Mouse (Mus musculus) limb, embryonic 14.5 days (tissue): ENCODE measurements at regions not wholly inside any gene's neighbourhood (a gene's known extent, or its start where the extent isn't known, plus 50 kb on each side); places are given as distances from the start of the nearest gene placed in this dataset.

Source experiments
- ATAC-seq: fragments of 200-750 bp; cut with Nextera tagmentation; 2 replicates; pipeline ENCODE4 v1.8.0; 2017; ENCODE audit warnings: low read depth, moderate number of reproducible peaks, moderate TSS enrichment; ENCODE audit not compliant: low FRiP score
- DNase-seq: peaks from one replicate; pipeline ENCODE4 v3.0.0-alpha.2; 2015; ENCODE audit warnings: low spot score
- H3K27ac ChIP-seq: fragments of 300-500 bp; sonication (generic); replicated peaks from 2 replicates; pipeline ENCODE4 v1.5.1; 2014; ENCODE audit warnings: low read depth, mild to moderate bottlenecking, low read length, moderate library complexity, mixed read lengths
- H3K27me3 ChIP-seq: fragments of 300-500 bp; sonication (generic); 2 replicates; pipeline ENCODE4 v1.6.1; 2014; ENCODE audit warnings: low read length, mixed read lengths; ENCODE audit not compliant: control insufficient read depth, insufficient read depth
- H3K36me3 ChIP-seq: fragments of 300-500 bp; sonication (generic); 2 replicates; pipeline ENCODE4 v1.6.1; 2014; ENCODE audit warnings: mild to moderate bottlenecking, low read length, moderate library complexity, mixed read lengths; ENCODE audit not compliant: control insufficient read depth, insufficient read depth
- H3K4me1 ChIP-seq: fragments of 300-500 bp; sonication (generic); 2 replicates; pipeline ENCODE4 v1.6.1; 2014; ENCODE audit warnings: antibody characterized with exemption, low read length, mixed read lengths; ENCODE audit not compliant: control insufficient read depth, insufficient read depth
- H3K4me2 ChIP-seq: fragments of 300-500 bp; sonication (generic); replicated peaks from 2 replicates; pipeline ENCODE4 v1.6.1; 2014; ENCODE audit warnings: low read depth, mild to moderate bottlenecking, low read length, moderate library complexity; ENCODE audit not compliant: severe bottlenecking
- H3K4me3 ChIP-seq: fragments of 300-500 bp; sonication (generic); replicated peaks from 2 replicates; pipeline ENCODE4 v1.5.1; 2014; ENCODE audit warnings: low read length
- H3K9ac ChIP-seq: fragments of 300-500 bp; sonication (generic); 2 replicates; pipeline ENCODE4 v1.6.1; 2014; ENCODE audit warnings: mild to moderate bottlenecking, low read depth, low read length, moderate library complexity; ENCODE audit not compliant: severe bottlenecking
- H3K9me3 ChIP-seq: fragments of 300-500 bp; sonication (generic); 2 replicates; pipeline ENCODE4 v1.6.1; 2016; ENCODE audit warnings: low read length; ENCODE audit not compliant: control insufficient read depth
- POLR2A ChIP-seq: fragments of 200-500 bp; IDR thresholded peaks from 2 replicates; pipeline ENCODE4 v1.8.0; 2012; ENCODE audit warnings: inconsistent platforms, mild to moderate bottlenecking, moderate library complexity, borderline replicate concordance; ENCODE audit not compliant: insufficient read depth, insufficient read length; ENCODE audit errors: extremely low read depth
- WGBS: fragments of 180-500 bp; shearing (Covaris S2); extraction: QIAGEN DNeasy Blood & Tissue Kit; methylation state at CpG from one replicate; pipeline ENCODE4 v1.1.7; 2014; 5-methylcytosine and 5-hydroxymethylcytosine counted together

DNA sequence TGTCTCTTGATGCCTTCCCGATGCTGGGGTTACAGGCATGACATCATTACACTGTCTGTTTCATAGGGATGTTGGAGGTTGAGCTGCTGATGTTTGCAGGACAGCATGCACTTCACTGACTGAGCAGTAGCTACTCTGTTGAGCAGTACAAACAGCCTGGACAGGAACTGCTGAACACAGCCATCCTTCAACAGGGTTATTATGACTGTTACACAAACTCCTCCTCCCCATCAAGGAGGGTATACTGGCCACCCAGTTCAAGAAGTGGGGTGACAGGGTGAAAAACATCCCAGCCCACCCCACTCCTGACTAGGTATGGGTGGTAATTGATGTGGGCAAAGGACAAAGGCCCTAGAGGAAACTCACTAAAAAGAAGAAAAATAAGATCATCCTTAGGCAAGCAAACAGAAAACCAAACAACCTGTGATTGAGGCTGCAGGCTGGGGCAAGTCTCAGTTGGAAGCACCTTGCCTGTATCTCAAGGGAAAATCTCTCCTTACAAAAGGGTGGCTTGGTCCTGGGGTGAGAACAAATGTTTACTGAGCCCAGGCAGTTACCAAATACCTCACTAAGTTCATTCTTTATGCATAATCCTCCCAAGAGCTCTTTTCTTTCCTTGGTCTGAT, 175.8 kb upstream of the Mgat5 start:
- DNase-seq, result no peak
- ATAC-seq, result no peak
- no peak for TF ChIP-seq POLR2A
- no peaks in the 10 kb centered on the region for H3K4me1 ChIP-seq
- H3K27ac ChIP-seq, result no peak overlapping the region
- no peak overlapping the region for H3K4me2 ChIP-seq
- no peak overlapping the region for H3K9ac ChIP-seq
- no peaks in the 10 kb centered on the region for H3K9me3 ChIP-seq
- no peaks in the 10 kb centered on the region for H3K27me3 ChIP-seq
- 80% methylated on average over 1 of the region's 1 CpGs for WGBS
- H3K4me3 ChIP-seq, result no peak overlapping the region
- no peaks in the 10 kb centered on the region for H3K36me3 ChIP-seq

DNA sequence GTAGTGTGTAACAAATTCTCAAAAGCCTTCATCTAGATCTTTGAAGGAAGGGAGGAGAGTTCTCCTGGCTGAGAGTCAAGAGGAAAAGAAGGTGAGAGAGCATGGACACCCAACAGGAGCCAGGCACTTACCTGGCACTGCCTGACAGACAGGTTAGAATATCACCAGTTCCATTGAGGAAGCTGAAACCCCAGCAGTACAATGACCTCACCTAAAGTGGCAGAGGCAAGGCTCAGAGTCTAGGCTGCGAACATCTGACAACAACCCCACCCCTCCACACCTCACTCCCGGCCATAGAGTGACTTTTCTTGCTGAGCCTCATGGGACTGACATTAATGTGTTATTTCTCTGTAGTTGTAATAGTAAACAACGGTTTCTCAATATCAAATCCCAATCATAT, 181.7 kb upstream of the Mgat5 start:
- Histone ChIP-seq H3K27ac (no peak overlapping the region), H3K9me3 (no peaks in the 10 kb centered on the region), H3K27me3 (no peaks in the 10 kb centered on the region), H3K4me2 (no peak overlapping the region), H3K36me3 (no peaks in the 10 kb centered on the region), H3K9ac (no peak overlapping the region), H3K4me1 (no peaks in the 10 kb centered on the region), H3K4me3 (no peak overlapping the region)
- no peak for DNase-seq
- TF ChIP-seq POLR2A, result no peak
- ATAC-seq, result no peak
- WGBS, result 75% methylated on average over 3 of the region's 3 CpGs

DNA sequence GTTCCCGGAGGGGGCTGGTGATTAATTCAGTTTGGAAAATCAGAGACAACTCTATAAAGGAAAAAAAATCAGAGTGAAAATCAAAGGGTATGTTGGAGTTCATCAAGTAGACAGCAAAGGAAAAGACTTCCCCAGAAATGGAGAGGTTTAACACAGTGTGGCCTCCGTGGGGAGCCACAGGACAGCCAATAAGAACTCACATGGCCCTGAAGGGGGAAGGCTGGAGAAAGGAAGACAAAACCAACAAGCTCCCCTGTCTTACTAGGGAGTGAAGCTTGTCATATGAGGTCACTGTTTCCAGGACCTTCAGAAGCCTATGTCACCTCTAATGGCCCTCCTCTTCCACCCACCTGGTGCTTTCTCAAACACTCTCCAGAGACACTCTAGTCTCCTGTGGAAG, 187.1 kb upstream of the Nckap5 start:
- ATAC-seq (no peak), DNase-seq (no peak)
- H3K27ac ChIP-seq, result no peak overlapping the region
- no peaks in the 10 kb centered on the region for H3K27me3 ChIP-seq
- H3K36me3 ChIP-seq, result no peaks in the 10 kb centered on the region
- 74% methylated on average over 2 of the region's 2 CpGs for WGBS
- H3K4me1 ChIP-seq, result peaks cover 12% of the 10 kb centered on the region
- no peaks in the 10 kb centered on the region for H3K9me3 ChIP-seq
- no peak overlapping the region for H3K4me2 ChIP-seq
- no peak overlapping the region for H3K4me3 ChIP-seq
- H3K9ac ChIP-seq, result no peak overlapping the region
- TF ChIP-seq POLR2A, result no peak

DNA sequence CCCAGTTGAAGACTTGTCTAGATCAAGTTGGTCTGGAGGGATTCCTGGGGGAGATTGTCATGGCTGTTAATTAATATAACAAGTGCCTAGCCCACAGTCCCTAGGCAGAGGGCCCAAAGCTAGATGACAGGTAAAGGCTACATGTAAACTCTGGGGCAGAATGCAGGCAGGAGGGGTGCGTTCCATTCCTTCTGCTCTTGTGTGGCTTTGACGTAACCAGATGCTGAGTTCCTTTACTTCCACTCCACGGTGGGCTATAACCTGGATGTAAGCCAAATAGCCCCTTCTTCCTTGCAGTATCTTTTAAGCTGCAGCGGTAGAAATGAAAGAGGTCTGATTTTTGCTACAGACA, 185.3 kb upstream of the Nckap5 start:
- no peak overlapping the region for H3K9ac ChIP-seq
- H3K27me3 ChIP-seq, result no peaks in the 10 kb centered on the region
- H3K4me2 ChIP-seq, result no peak overlapping the region
- ATAC-seq (no peak), DNase-seq (peak; percentile 18)
- H3K36me3 ChIP-seq, result no peaks in the 10 kb centered on the region
- H3K4me1 ChIP-seq, result peaks cover 12% of the 10 kb centered on the region
- 19% methylated on average over 4 of the region's 4 CpGs for WGBS
- no peaks in the 10 kb centered on the region for H3K9me3 ChIP-seq
- H3K4me3 ChIP-seq, result no peak overlapping the region
- no peak overlapping the region for H3K27ac ChIP-seq
- TF ChIP-seq POLR2A, result no peak

DNA sequence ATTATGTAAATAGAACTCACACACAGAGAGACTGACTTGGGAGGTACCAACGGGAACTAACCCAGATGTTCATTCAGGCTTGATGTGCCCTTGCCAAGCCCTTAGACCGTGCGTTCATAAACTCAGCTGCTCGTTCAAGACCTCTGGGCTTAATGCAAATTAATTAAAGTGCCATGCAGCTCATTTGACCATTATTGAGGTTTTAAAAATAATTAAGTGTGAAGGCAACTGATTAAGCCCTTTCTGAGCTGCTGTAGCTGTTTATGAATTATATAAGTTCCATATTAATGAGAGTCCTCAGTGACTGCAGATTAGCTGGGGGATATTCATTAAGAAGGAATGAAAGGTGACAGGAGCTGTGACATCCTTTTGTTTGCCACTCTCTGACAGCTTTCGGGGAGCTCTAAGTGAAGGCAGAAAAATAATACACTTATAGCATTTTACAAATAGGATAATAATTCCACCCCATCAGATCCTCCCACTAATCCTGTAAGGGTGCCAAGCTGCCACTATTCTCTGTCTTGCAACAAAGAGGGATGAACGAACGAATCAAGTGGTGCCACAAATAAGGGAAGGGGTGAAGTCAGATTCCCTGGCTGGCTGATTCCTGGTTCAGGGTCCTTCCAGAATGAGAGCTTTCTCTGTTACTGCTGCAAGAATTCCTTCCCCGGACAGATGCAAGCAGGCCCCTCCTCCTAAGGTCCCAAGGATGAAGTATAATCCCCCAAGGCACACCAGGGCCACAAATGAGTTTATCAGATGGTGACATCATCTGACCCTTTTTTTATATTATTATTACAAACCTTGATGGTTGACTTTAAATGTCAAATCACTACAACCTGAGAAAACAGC, 184.7 kb upstream of the Nckap5 start:
- 26% methylated on average over 8 of the region's 8 CpGs for WGBS
- no peaks in the 10 kb centered on the region for H3K27me3 ChIP-seq
- TF ChIP-seq POLR2A, result no peak
- H3K4me3 ChIP-seq, result no peak overlapping the region
- H3K4me1 ChIP-seq, result peaks cover 12% of the 10 kb centered on the region
- ATAC-seq, result no peak
- H3K36me3 ChIP-seq, result no peaks in the 10 kb centered on the region
- H3K9me3 ChIP-seq, result no peaks in the 10 kb centered on the region
- DNase-seq, result no peak
- no peak overlapping the region for H3K27ac ChIP-seq
- no peak overlapping the region for H3K4me2 ChIP-seq
- no peak overlapping the region for H3K9ac ChIP-seq
